Mouse (Mus musculus) MEL (cell line): Measurements from ENCODE around the gene Iqcc. TPM values are rescaled to one million over a fixed set of nuclear protein-coding genes. Genes with fewer than 3 reads are reported as not detected.

Source experiments
- DNase-seq: peaks from one replicate; pipeline ENCODE4 v3.0.0; 2011; ENCODE audit warnings: low read depth, low spot score
- H3K27ac ChIP-seq: 2 replicates; pipeline ENCODE4 v1.5.1; 2012; ENCODE audit warnings: low read depth, mild to moderate bottlenecking, control low read depth, low read length, moderate library complexity; ENCODE audit not compliant: control insufficient read depth
- H3K27me3 ChIP-seq, 2 experiments: fragments of 150-350 bp in 1 of 2; sonication (generic) in 1 of 2; 2 replicates each; pipeline ENCODE4 v1.6.1; 2012; ENCODE audit warnings: low read length in 2 of 2, mild to moderate bottlenecking in 2 of 2, improper control_type of control experiment in 1 of 2, moderate library complexity in 1 of 2; ENCODE audit not compliant: insufficient read depth in 2 of 2, control insufficient read depth in 1 of 2
- H3K36me3 ChIP-seq, 2 experiments: 2 replicates each; pipeline ENCODE4 v1.6.1; 2012 to 2014; ENCODE audit warnings: low read length in 2 of 2, improper control_type of control experiment in 1 of 2, inconsistent platforms in 1 of 2, mild to moderate bottlenecking in 1 of 2; ENCODE audit not compliant: insufficient read depth in 2 of 2, control insufficient read depth in 1 of 2
- H3K4me1 ChIP-seq, 2 experiments: fragments of 150-350 bp in 1 of 2; sonication (generic) in 1 of 2; 2 replicates each; pipeline ENCODE4 v1.6.1; 2012; ENCODE audit warnings: low read length in 2 of 2, improper control_type of control experiment in 1 of 2, mild to moderate bottlenecking in 1 of 2; ENCODE audit not compliant: insufficient read depth in 2 of 2, control insufficient read depth in 1 of 2
- H3K4me3 ChIP-seq, 2 experiments: fragments of 150-350 bp in 1 of 2; sonication (generic) in 1 of 2; 2 replicates each; pipeline ENCODE4 v1.5.1; 2012; ENCODE audit warnings: low read depth in 2 of 2, low read length in 2 of 2, mild to moderate bottlenecking in 2 of 2, moderate library complexity in 2 of 2, control low read depth in 1 of 2, improper control_type of control experiment in 1 of 2; ENCODE audit not compliant: control insufficient read depth in 1 of 2, insufficient read depth in 1 of 2
- H3K79me2 ChIP-seq: 2 replicates; pipeline ENCODE4 v1.6.1; 2012; ENCODE audit warnings: mild to moderate bottlenecking, low read length, moderate library complexity; ENCODE audit not compliant: control insufficient read depth, poor library complexity, insufficient read depth
- H3K9ac ChIP-seq: 2 replicates; pipeline ENCODE4 v1.6.1; 2012; ENCODE audit warnings: low read depth, mild to moderate bottlenecking, control low read depth, low read length, moderate library complexity; ENCODE audit not compliant: control insufficient read depth, poor library complexity, severe bottlenecking
- H3K9me3 ChIP-seq: fragments of 150-350 bp; sonication (generic); replicated peaks from 2 replicates; pipeline ENCODE4 v1.6.1; 2012; ENCODE audit warnings: mild to moderate bottlenecking, low read length, improper control_type of control experiment, moderate library complexity; ENCODE audit not compliant: insufficient read depth
- E2F4 ChIP-seq: IDR thresholded peaks from 2 replicates; pipeline ENCODE4 v1.6.1; 2011; ENCODE audit warnings: low read depth, low read length, improper control_type of control experiment, borderline replicate concordance
- KAT2A ChIP-seq: conservative IDR thresholded peaks from 2 replicates; pipeline ENCODE4 v1.6.1; 2012; ENCODE audit warnings: low read depth, low read length, improper control_type of control experiment, inconsistent platforms
- MAX ChIP-seq: IDR thresholded peaks from 2 replicates; pipeline ENCODE4 v1.6.1; 2011; ENCODE audit warnings: low read length, improper control_type of control experiment
- MYB ChIP-seq: IDR thresholded peaks from 2 replicates; pipeline ENCODE4 v1.6.1; 2011; ENCODE audit warnings: mild to moderate bottlenecking, low read depth, low read length, improper control_type of control experiment
- NELFE ChIP-seq: IDR thresholded peaks from 2 replicates; pipeline ENCODE4 v1.6.1; 2011; ENCODE audit warnings: low read depth, low read length, improper control_type of control experiment
- NRF1 ChIP-seq: IDR thresholded peaks from 2 replicates; pipeline ENCODE4 v1.6.1; 2014; ENCODE audit warnings: low read depth, mild to moderate bottlenecking, inconsistent platforms, low read length, improper control_type of control experiment, moderate library complexity; ENCODE audit not compliant: poor library complexity, insufficient read depth, severe bottlenecking
- POLR2AphosphoS2 ChIP-seq: IDR thresholded peaks from 2 replicates; pipeline ENCODE4 v1.6.1; 2011; ENCODE audit warnings: low read length, improper control_type of control experiment
- POLR2AphosphoS5 ChIP-seq: IDR thresholded peaks from 2 replicates; pipeline ENCODE4 v1.6.1; 2012; ENCODE audit warnings: low read depth, borderline replicate concordance, mild to moderate bottlenecking, inconsistent platforms, low read length, moderate library complexity, mixed read lengths
- RCOR1 ChIP-seq: IDR thresholded peaks from 2 replicates; pipeline ENCODE4 v1.6.1; 2012; ENCODE audit warnings: low read depth, mild to moderate bottlenecking, inconsistent platforms, low read length, improper control_type of control experiment
- SIN3A ChIP-seq: IDR thresholded peaks from 2 replicates; pipeline ENCODE4 v1.6.1; 2012; ENCODE audit warnings: low read length, improper control_type of control experiment, inconsistent platforms
- TCF12 ChIP-seq: IDR thresholded peaks from 2 replicates; pipeline ENCODE4 v1.6.1; 2014; ENCODE audit warnings: low read depth, mild to moderate bottlenecking, inconsistent platforms, low read length, improper control_type of control experiment, moderate library complexity
- ZNF384 ChIP-seq: IDR thresholded peaks from 2 replicates; pipeline ENCODE4 v1.6.1; 2012; ENCODE audit warnings: low read depth, mild to moderate bottlenecking, inconsistent platforms, low read length, improper control_type of control experiment
- polyA plus RNA-seq, 2 experiments: library from polyadenylated mRNA; stranded (reverse) in 1 of 2; unstranded in 1 of 2; fragments of >175 nt in 1 of 2; fragments of >200 nt in 1 of 2; gene quantifications; 2 replicates each; pipeline versions ENCODE4 v1.2.1 to v1.2.4; 2012; ENCODE audit warnings: low replicate concordance in 2 of 2, low read depth in 1 of 2; ENCODE audit not compliant: insufficient read length in 2 of 2, insufficient read depth in 1 of 2, missing spikeins in 1 of 2
- total RNA-seq: library from RNA; depleted of rRNA; stranded (reverse); fragments of 300-350 nt; gene quantifications from 2 replicates; pipeline ENCODE4 v1.2.3, GENCODE M21; 2012

The Iqcc gene
- total and polyA plus RNA-seq, 3 experiments: 13.6 to 18.5 TPM; not detected in 1

DNA sequence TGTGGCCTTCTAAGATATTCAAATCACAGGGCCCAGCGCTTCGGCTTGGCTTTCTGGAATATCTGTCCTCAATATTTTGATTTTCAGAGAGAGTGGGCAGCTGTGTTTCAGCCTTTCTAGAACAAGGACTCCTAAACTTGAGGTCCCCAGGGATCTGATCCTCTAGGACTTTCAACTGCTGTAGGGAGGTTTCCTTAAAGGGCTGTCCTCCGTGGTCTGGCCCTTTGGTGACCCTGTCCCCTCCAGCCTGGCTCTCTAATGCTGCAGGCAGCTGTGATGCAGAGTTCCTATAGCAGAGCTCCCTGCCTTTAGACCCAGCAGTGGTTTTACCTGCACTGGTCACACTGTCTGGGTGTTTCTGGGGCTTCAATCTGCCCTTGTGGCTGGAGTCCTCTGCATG, 2.3 kb downstream of the Iqcc start:
- no peaks in the 10 kb centered on the region; a peak in 2 of 4 replicates for H3K36me3 ChIP-seq

DNA sequence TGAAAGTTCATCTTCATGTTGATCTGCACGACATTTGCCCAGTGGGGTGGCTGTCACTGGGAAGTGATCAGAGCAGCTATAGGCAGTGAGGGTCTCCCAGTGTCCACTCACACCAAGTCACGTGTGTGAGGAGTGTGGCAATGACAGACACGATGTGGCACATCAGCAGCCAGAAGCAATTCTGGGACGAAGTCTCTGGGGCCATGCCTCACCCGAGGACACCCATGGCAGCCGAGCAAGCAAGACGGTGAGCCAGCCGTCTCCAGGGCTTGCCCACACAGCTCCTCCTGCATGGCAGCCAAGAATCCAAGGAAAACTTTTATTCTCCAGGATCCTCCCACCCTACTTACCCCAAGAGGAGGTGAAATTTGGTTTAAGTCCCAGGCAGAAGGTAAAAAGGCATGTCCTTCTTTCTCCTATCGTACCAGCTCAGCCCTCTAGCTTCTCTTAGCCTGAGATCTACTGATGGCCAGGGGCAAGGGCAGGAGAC, 3.1 kb downstream of the Iqcc start:
- H3K36me3 ChIP-seq: no peaks in the 10 kb centered on the region; a peak in 2 of 4 replicates

More for the DNA sequence above, 2.3 kb downstream of the Iqcc start:
- DNase-seq: no peak
- no peak overlapping the region for H3K4me3 ChIP-seq
- TF ChIP-seq NRF1 (no peak), NELFE (no peak), ZNF384 (no peak), KAT2A (no peak), MAX (no peak), SIN3A (no peak), TCF12 (no peak)
- H3K27ac ChIP-seq: no peak overlapping the region
- H3K79me2 ChIP-seq: peaks cover 4% of the 10 kb centered on the region; the same call in 1 of the 2 replicates
- no peaks in the 10 kb centered on the region for H3K4me1 ChIP-seq
- no peaks in the 10 kb centered on the region for H3K27me3 ChIP-seq
- H3K9me3 ChIP-seq: no peaks in the 10 kb centered on the region
- H3K9ac ChIP-seq: no peak overlapping the region

DNA sequence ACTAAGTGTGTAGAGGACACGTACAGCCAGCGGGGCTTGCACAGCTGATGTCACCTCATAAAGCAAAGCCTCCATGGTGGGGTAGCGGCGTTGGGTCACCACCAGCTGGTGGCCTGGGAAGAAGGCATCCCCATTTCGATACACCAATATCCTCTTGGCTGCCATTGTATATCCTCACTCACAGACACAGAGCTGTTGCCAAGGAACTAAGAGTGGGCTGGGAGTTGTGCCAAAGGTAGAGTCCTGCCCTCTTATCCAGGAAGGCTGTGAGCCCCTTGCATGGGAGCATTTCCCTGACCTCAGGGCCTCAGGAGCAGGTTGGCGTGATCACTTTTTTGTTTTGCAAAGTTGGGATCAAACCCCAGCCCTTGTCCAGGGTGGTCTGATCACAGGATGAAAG, 4.8 kb downstream of the Iqcc start, which contains the start of gene Dcdc2b:
TSS of gene Dcdc2b (minus strand) at position 165 of the 400 bp plus-strand sequence.
- Histone ChIP-seq H3K79me2 (peaks cover 4% of the 10 kb centered on the region; the same call in 1 of the 2 replicates), H3K4me3 (no peak within 1 kb of the TSS), H3K36me3 (no peaks in the 10 kb centered on the region; a peak in 2 of 4 replicates), H3K9me3 (no peaks in the 10 kb centered on the region), H3K27me3 (no peaks in the 10 kb centered on the region), H3K27ac (no peak within 1 kb of the TSS), H3K9ac (no peak within 1 kb of the TSS), H3K4me1 (no peaks in the 10 kb centered on the region)
- TF ChIP-seq NELFE: no peak
- peak; percentile 41 for TF ChIP-seq POLR2AphosphoS2
- TF ChIP-seq RCOR1: no peak
- peak; percentile 41 for DNase-seq

More for the DNA sequence above, 3.1 kb downstream of the Iqcc start:
- DNase-seq: no peak
- H3K4me3 ChIP-seq: no peak overlapping the region
- no peaks in the 10 kb centered on the region for H3K4me1 ChIP-seq
- no peaks in the 10 kb centered on the region for H3K27me3 ChIP-seq
- peaks cover 4% of the 10 kb centered on the region; the same call in 1 of the 2 replicates for H3K79me2 ChIP-seq
- H3K27ac ChIP-seq: no peak overlapping the region
- TF ChIP-seq MYB (no peak), E2F4 (no peak), POLR2AphosphoS5 (no peak)
- H3K9ac ChIP-seq: no peak overlapping the region
- no peaks in the 10 kb centered on the region for H3K9me3 ChIP-seq
